Mouse (Mus musculus): ENCODE data around the gene Tmsb4x.

DNA sequence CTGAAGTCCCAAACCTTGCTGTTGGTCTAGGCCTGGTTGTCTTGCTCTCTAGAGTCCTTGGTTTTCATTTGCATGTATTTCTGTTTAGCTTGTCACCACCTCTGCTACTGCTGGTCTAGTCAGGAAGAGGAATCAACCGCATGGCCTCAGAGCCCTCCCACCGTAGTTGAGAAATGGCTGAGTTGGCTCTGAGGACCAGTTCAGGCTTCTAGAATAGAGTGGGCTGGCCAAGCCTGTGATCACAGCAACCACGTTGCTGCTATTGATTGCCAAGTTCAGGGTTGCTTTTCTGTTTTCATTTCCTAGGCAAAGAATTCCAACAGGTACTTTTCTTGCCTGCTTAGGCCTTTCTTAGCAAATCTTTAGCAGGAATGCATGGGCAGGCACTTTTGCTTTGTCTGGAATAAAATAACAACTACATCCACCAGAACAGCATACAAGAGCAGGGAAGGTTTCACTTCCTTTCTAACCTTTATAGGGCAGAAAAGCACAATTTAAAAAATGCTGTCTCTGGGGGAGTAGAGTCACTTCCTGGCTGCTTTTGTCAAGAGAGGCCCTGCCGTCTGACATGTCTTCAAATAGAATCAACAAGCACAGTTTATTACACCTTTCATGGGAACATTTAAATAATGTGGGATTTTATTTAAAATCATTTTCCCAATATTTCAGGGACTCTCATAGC is 29.0 kb downstream of the Tmsb4x start:
- no peak for TF ChIP-seq CTCF (conservative IDR thresholded peaks at IDR 0.05; ENCODE audit: low read length)
- TF ChIP-seq POU5F1 (IDR thresholded peaks at IDR 0.05; ENCODE audit: borderline replicate concordance, low read length) = no peak
